Mouse (Mus musculus) fat pad, adult 2 months (tissue): ENCODE results near the gene Ccdc12.
A peak's percentile ranks its signal among the peaks of the same experiment; 100 is the strongest.
"Not testable (repeated sequence)": the region's sequence is repeated elsewhere in the genome, so short reads cannot be mapped to it uniquely, and the experiment has no call there.

ENCODE experiments used
- DNase-seq: peaks from one replicate; pipeline ENCODE4 v3.0.0-alpha.2; 2011; ENCODE audit warnings: low read depth, low spot score; ENCODE audit errors: extremely low read depth

Gene Ccdc12

GRCm38 (mm10) chr9:110672462-110673106 is 16.3 kb downstream of the Ccdc12 start:
- DNase-seq: no peak

DNA sequence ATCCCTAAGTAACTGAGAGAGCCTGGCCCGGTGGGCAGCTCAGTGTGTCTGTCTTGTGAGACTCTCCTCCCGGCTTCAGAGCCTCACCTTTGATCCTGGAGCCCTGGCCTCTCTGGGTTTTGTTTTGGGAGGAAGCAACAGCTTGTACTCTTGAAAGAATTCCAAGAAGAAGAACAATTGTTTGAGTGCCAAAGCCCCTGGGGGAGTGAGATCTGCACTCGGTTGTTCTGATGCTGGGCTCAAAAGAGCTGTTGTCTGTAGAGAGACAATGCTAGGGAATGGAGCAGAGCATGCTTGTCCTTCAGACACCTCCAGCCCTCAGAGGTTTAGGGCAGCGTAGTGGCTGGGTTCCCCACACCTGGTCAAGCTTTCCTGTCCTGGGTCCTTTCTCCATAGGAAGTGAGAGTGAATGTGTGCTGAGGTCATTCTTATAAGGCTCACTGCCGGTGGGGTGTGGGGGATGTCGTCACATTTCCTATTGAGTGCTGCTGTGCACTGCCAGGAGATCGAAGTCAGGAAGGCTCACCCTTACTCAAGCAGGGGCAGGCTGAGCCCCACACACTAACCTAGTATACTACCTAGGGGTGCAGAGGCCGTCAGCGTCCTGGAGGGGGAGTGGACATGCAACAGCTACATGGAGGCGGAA is 16.9 kb downstream of the Ccdc12 start:
- DNase-seq: no peak

DNA sequence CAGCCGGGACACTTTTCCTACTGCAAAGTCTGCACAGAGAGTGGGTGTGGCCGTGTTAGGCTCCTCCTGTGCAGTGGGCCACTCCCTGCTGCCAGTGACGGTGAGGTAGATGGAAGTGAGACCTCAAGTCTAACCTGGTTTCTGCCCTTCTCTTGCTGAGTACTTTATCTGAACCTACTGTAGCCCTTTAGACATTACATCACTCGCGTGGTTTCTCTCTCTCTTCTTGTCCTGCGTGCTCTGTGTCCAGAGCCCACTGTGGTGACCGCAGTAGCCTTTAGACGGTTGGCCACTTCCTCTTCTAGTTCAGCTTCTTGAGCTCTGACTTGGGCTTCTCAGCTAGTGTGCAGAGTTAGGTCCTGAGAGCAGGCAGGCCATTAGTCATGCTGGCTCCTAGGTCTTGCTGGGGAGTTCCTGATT is 20.2 kb downstream of the Ccdc12 start:
- no peak for DNase-seq

DNA sequence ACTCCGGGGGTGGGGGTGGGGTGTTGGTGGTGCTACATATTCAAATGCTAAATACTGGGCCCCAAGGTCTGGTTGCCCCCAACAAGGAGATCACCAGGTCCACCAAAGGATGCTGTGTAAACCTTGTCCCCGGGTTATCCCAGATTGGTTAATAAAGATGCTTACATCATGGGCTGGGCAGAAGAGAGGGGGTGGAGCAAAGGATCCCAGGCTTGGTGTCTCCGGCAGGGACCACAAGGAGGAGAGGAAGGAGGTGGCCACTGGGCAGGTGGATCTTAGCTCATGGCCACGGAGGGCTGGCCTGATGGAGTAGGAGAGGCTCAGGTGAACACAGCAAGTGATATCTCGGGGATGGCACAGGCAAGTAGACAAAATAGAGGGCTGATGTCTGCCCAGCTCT is 22.6 kb downstream of the Ccdc12 start:
- no peak for DNase-seq

DNA sequence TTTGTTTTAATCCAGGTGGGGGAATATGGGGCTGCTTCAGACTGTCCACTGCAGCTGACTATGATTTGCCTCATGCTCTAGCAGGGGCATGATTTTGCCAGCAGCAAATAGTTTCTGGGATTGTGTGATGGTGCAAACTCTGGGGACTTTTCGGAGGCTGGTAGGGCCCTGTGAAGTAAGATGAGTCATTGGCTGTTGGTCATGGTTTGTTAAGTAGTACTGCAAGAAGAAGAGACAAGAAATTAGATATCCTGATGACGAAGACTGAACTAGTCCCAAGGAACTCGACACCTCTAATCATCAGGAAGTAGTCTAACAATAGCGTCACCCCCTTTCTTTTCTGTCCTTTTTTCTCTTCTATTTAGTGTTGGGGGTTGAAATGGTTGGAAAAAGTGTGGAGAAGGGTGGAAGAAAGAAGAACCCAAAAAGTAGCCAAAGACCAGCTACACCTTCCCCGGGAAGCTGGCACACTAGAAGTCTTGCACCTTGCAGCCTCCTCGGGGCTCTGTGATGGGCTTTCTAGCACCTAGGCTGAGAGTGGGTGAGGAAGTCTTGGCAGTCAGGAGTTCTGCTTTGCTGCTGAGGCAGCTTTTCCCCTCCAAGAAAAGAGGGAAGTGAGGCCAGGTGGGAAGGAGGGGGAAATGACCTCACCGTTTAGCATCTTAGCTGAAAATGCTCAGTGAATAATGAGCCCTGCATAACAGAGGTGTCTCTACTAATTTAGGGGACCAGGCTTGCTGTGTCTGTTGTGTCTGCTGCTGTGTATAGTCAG is 24.6 kb downstream of the Ccdc12 start:
- no peak for DNase-seq

GRCm38 (mm10) chr9:110681817-110682216 is 25.5 kb downstream of the Ccdc12 start:
- no peak for DNase-seq

DNA sequence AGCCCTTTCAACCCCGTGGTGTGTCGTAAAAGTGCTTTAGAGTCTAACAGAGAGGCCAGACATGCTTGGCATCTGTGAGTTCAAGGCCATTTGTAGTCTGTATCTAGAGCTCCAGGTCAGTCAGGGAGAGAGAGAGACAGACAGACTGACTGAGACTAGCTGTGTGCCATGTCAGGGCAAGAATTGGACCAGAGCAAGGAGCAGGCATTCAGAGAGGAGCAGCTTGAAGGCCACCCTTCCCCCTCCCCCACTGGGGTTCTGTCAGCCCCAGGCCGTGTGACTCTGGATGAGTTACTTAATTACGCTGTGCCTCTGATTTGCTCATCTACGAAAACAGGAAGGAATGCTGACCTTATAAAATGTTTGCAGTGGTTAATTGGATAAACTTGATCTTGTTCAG is 26.0 kb downstream of the Ccdc12 start:
- no peak for DNase-seq

DNA sequence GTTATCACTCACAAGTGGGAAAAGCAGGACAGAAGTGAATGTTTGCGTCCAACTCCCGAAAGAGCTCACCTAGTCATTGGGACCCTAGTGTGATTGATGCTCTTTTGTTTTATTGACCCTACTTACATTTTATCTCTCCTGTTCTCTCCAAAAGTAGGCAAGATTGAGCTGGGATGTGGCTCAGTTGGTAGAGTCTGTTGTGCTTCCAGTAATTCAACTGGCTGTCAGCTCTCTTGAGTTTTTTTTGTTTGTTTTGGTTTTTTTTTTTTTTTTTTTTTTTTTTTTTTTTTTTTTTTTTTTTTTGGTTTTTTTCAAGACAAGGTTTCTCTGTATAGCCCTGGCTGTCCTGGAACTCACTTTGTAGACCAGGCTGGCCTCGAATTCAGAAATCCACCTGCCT is 26.4 kb downstream of the Ccdc12 start:
- DNase-seq: not testable (repeated sequence)

DNA sequence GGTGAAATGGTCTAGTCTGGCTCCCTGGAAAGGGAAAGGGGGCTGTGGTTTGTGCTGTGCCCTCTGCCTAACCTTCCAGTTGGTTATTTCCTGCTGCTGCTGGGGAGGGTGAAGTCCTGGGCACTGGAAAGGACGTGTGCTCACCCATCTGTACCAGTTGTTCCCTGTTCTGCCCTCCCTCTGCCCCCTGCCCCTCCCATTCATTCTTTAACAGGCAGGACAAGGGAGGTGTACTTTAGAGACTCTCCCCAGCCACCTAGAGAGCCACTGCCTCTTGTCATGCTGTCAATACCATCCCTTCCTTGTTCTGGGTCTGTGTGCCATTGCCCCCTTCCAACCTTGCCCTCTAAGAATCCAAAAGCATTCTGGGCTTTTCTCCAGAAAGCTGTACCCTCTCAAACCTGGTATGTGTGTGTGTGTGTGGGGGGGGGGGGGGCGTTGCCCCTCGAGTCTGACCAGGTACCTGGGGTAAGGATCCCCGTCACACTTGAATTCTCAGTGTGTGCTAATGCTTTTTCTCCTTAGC is 27.3 kb downstream of the Ccdc12 start:
- DNase-seq: no peak

- peak; percentile 95 for DNase-seq
Measured at GRCm38 (mm10) chr9:110684100-110684831, 28.0 kb downstream of the Ccdc12 start.

DNA sequence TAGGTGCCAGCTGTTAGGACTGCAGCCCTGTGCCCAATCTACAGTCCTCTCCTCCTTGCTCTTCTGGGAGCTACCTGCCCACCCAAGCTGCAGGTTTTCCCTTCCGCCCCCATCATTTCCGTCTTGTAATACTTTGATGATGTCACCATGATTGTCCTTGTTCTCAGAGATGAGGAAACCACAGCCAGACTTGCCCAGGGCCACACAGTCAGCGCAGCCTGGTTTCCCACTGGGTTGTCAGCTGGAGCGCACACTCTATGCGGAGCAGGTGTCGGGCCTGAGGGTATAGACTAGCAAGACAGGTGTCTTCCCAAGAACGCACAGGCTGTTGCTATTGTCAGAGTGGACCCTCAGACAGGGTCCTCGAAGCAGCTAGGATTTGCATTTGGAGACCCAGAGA is 28.9 kb downstream of the Ccdc12 start:
- DNase-seq: peak; percentile 55

DNA sequence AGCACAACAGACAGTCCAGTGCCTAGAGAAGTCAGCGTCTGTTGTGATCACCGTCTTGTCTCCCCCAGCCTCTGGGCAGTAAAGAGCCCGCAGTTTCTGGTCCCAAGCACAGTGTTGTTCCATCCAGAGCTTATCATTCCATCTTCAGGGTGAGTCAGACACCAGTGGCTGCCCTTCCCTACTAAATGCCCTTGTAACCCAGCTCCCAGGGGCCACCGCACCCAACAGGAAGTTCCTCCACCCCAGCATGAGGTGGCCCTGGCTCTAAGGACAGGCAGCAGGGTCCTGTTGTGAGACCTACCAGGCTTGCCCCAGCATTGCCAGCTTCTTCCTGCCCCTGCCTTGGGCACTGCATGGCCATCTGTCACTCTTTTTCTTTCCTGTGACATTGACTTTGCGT is 29.3 kb downstream of the Ccdc12 start:
- DNase-seq: no peak

DNA sequence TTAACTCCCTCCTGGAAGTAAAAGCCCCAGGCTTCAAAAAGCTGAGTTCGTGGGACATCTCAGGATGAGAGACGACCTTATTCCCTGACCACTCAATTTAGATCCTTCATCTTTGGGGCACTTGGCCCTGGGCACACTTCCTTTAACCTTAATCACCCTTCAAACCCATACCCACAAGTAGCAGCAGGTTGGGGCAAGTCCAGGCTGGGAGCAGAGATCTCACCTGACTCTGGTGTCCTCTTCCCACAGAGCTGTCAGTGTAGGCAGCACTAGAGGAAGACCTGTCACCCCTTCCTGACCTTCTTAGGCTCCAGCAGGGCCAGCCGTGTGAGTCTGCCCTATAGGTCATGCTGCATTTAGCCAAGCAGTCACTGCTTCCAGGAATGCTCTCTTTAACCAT is 30.2 kb downstream of the Ccdc12 start:
- no peak for DNase-seq

DNA sequence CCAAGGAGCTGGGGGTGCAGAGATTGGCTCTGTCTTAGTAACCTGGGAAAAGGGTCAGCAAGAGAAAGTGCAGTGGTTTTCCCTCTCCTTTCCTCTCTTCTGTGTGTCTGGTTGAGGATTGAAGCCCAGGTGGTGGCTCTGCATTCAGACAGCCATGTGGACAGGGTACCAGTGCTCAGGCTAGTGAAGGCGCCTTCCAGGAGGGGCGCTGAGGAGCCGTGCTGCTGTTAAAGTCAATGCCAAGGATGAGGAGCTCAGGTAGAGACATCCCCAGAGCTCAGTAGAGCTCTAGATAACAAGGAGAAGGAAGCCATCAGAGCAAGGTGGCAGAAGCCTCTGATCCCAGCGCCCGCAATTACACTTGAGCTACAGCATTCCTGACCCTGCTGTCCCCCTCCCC is 30.8 kb downstream of the Ccdc12 start:
- no peak for DNase-seq

DNA sequence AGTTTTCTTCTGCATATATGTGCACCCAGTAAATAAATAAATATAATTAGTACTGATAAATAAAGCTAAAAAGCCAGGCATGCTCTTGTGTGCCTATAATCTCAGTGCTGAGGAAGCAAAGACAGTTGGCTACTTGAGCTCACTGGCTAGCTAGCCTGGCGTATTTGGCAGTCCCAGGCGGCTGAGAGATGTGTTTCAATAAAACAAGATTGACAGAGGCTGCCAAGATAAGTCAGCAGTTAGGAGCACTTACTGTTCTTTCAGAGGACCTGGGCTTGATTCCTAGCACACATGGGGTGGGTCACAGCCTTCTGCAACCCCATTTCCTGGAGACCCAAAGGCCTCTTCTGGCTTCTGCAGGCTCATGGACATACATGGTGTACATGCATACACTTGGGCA is 31.5 kb downstream of the Ccdc12 start:
- DNase-seq: no peak

DNA sequence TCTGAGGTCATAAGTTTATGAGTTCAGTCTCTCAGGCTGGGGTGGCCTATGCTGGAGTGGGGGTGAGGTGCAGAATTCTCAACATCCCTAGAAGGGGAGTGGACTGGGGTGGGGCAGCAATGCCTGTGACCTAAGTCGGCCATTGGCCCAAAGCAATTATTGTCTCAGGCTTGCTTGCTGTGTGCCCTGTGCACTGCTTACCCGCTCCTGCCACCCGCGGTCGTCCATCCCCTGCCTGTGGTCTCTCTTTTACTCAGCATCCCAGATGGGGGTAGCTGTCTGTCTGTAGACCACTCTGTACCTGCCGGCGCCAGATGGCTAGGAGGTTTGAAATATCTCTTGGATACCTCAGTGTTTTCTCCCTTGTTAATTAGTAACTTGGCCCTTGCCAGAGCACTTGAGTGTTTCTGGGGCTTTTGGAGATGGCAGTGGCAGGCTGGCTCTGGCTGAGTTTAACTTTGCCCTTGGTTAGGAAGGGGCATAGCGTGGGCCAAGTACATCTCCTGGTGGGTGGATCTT is 33.0 kb downstream of the Ccdc12 start:
- DNase-seq: no peak

GRCm38 (mm10) chr9:110695165-110695755 is 39.0 kb downstream of the Ccdc12 start:
- no peak for DNase-seq

- no peak for DNase-seq
Measured at GRCm38 (mm10) chr9:110696427-110696826, 40.1 kb downstream of the Ccdc12 start.

DNA sequence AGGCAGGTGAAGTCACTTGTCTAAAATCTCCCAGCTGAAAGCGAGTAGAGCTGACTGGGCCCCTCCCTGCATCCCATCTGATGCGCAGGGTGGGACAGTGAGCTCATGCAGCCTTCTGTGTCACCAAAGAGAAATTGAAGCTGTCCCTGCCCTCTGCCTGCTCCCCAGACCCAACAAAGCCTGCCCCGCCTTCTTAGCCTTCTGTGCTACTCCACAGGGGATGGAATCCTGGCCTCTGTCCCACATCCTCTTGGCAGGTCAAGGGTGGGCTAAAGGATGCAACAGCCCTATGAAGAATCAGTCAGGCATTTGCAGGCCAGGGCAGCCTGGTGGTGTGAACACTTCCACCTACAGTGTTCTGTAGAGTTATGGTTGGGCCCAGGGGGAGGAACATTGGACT is 41.2 kb downstream of the Ccdc12 start:
- no peak for DNase-seq

DNA sequence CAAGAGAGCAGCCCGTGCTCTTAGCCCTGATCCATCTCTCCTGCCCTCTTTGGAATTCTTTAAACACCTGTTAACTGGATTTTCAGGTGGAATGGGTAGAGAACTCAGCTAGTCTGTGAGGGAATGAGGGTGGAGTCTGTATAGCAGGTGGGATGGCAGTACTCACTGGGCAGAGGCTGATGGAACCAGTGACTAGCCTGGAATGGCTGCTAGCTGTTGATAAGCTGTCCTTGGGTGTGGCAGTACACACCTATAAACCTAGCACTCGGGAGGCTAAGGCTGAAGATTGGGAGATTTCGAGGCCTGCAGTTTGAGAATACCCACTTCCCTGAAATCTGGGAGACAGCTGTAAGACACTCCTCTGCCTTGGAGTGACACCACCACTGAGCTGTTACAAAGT is 43.3 kb downstream of the Ccdc12 start:
- no peak for DNase-seq
